In the genomic region with DNA sequence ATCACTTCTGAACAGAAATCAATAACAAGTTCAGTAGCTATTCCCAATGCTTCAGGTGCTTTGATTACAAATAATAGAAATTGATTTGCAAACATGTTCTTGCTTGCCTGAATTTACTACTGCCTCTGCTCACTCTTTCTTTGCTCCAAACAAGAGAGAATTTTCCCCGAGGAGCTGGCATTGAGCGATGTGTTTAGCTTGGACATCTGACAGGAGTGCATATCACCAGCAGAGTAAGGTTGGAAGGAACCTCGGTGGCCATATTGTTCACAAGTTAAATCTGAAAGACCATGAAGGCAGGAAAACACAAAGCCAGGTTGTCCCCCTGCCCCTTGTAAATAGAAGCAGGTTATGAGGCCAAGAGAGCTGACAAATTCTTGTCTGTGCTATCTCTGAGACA, we compare ENCODE assay signal across 25 mouse cellular contexts.
"Had no signal": no experiment of that assay in that cellular context is flagged by ENCODE, and none has a peak within 500 bp of the region (broad histone marks: within the 10 kb centered on the region; RNA-seq: fewer than 3 reads in every experiment).

No protein-coding gene starts in this region.

- H3K4me1 ChIP-seq: heart, embryonic 13.5 days; heart, embryonic 15.5 days; kidney, embryonic 15.5 days; liver, embryonic 13.5 days; liver, embryonic 15.5 days had no signal

- DNase-seq: gastrocnemius, postnatal 14 days; gastrocnemius, postnatal 36 days; heart, adult 18-20 months; heart, postnatal 14 days; heart, postnatal 36 days; kidney, adult 11 months; kidney, adult 2 months; kidney, adult 9 months; kidney, postnatal 14 days; kidney, postnatal 36 days; layer of hippocampus, adult 9-11 months; liver; liver, embryonic 13.5 days had no signal

- H3K9me3 ChIP-seq: heart, embryonic 15.5 days; hindbrain, embryonic 13.5 days; hindbrain, embryonic 15.5 days; liver, embryonic 13.5 days; liver, embryonic 15.5 days had no signal

- H3K27me3 ChIP-seq: heart, embryonic 13.5 days; heart, embryonic 15.5 days; hindbrain, embryonic 13.5 days; hindbrain, embryonic 15.5 days; kidney, embryonic 15.5 days; limb, embryonic 12.5 days; liver, embryonic 13.5 days; liver, embryonic 15.5 days had no signal

- H3K27ac ChIP-seq: heart, embryonic 13.5 days; heart, embryonic 15.5 days; hindbrain, embryonic 13.5 days; hindbrain, embryonic 15.5 days; hindbrain, postnatal 0 days; kidney, embryonic 15.5 days; kidney, postnatal 0 days; left cerebral cortex, adult 2 months; limb, embryonic 10.5 days; limb, embryonic 12.5 days; liver, embryonic 13.5 days; liver, embryonic 15.5 days had no signal

- H3K4me3 ChIP-seq: heart, embryonic 13.5 days; heart, embryonic 15.5 days; hindbrain, embryonic 13.5 days; hindbrain, embryonic 15.5 days; kidney, embryonic 15.5 days; left cerebral cortex, adult 2 months; limb, embryonic 10.5 days; limb, embryonic 12.5 days; liver, embryonic 13.5 days; liver, embryonic 15.5 days had no signal

- H3K36me3 ChIP-seq: heart, embryonic 13.5 days; heart, embryonic 15.5 days; hindbrain, embryonic 13.5 days; hindbrain, embryonic 15.5 days; kidney, embryonic 15.5 days; limb, embryonic 10.5 days; limb, embryonic 12.5 days; liver, embryonic 13.5 days; liver, embryonic 15.5 days had no signal

- ATAC-seq: hindbrain, postnatal 0 days; intestine, embryonic 16.5 days had no signal
